Mouse (Mus musculus) CH12.LX (cell line): ENCODE measurements around the gene Lce1h. TPM values are rescaled to one million over a fixed set of nuclear protein-coding genes. Genes with fewer than 3 reads are reported as not detected.

ENCODE experiments used
- DNase-seq: peaks from one replicate; pipeline ENCODE4 v3.0.0-alpha.2; 2013; ENCODE audit errors: extremely low read depth
- H3K27ac ChIP-seq: 2 replicates; pipeline ENCODE4 v1.5.1; 2012; ENCODE audit warnings: low read depth, mild to moderate bottlenecking, control low read depth, moderate library complexity; ENCODE audit not compliant: insufficient read depth
- H3K27me3 ChIP-seq: replicated peaks from 2 replicates; pipeline ENCODE3; 2012; ENCODE audit warnings: inconsistent platforms
- H3K36me3 ChIP-seq, 2 experiments: replicated peaks in 1 of 2; 2 replicates each; pipeline versions ENCODE3 to v1.6.1; 2012; ENCODE audit warnings: inconsistent platforms in 1 of 2, low read length in 1 of 2, mild to moderate bottlenecking in 1 of 2, mixed read lengths in 1 of 2, moderate library complexity in 1 of 2; ENCODE audit not compliant: control insufficient read depth in 1 of 2, insufficient read depth in 1 of 2
- H3K4me1 ChIP-seq, 2 experiments: 2 replicates each; pipeline ENCODE4 v1.6.1; 2012; ENCODE audit warnings: inconsistent platforms in 1 of 2, moderate library complexity in 1 of 2; ENCODE audit not compliant: insufficient read depth in 2 of 2, control insufficient read depth in 1 of 2
- H3K4me2 ChIP-seq: 2 replicates; pipeline ENCODE4 v1.6.1; 2012; ENCODE audit warnings: low read depth, mild to moderate bottlenecking, control low read depth; ENCODE audit not compliant: poor library complexity, insufficient read depth, severe bottlenecking
- H3K4me3 ChIP-seq, 3 experiments: fragments of 150-350 bp in 1 of 3; sonication (generic) in 1 of 3; replicated peaks in 1 of 3; 2 replicates each; pipeline versions ENCODE3 to v1.5.1; 2011 to 2012; ENCODE audit warnings: low read depth in 2 of 3, low read length in 2 of 3, mild to moderate bottlenecking in 2 of 3, moderate library complexity in 2 of 3, control low read depth in 1 of 3, improper control_type of control experiment in 1 of 3, inconsistent platforms in 1 of 3, mixed read lengths in 1 of 3; ENCODE audit not compliant: poor library complexity in 1 of 3
- H3K79me2 ChIP-seq: replicated peaks from 2 replicates; pipeline ENCODE4 v1.6.1; 2012; ENCODE audit warnings: mild to moderate bottlenecking, moderate library complexity; ENCODE audit not compliant: control insufficient read depth, poor library complexity, insufficient read depth, severe bottlenecking; ENCODE audit errors: extremely low read depth
- H3K9ac ChIP-seq: 2 replicates; pipeline ENCODE4 v1.6.1; 2012; ENCODE audit warnings: low read depth, mild to moderate bottlenecking, control low read depth, moderate library complexity; ENCODE audit not compliant: insufficient read depth
- H3K9me3 ChIP-seq: replicated peaks from 2 replicates; pipeline ENCODE3; 2012; ENCODE audit warnings: low read length, inconsistent platforms, mixed read lengths
- BHLHE40 ChIP-seq: IDR thresholded peaks from 2 replicates; pipeline ENCODE4 v1.6.1; 2011; ENCODE audit warnings: mild to moderate bottlenecking, low read depth, low read length, improper control_type of control experiment
- CTCF ChIP-seq, 2 experiments: IDR thresholded peaks in 1 of 2; conservative IDR thresholded peaks in 1 of 2; 2 replicates each; pipeline ENCODE4 v1.5.1; 2011 to 2012; ENCODE audit warnings: low read depth in 2 of 2, low read length in 2 of 2, improper control_type of control experiment in 1 of 2, inconsistent platforms in 1 of 2, mild to moderate bottlenecking in 1 of 2, moderate library complexity in 1 of 2
- HCFC1 ChIP-seq: IDR thresholded peaks from 2 replicates; pipeline ENCODE4 v1.6.1; 2012; ENCODE audit warnings: low read depth, mild to moderate bottlenecking, inconsistent platforms, low read length, improper control_type of control experiment
- MXI1 ChIP-seq: IDR thresholded peaks from 2 replicates; pipeline ENCODE4 v1.6.1; 2011; ENCODE audit warnings: mild to moderate bottlenecking, low read depth, low read length, improper control_type of control experiment
- POLR2A ChIP-seq: IDR thresholded peaks from 2 replicates; pipeline ENCODE4 v1.6.1; 2011; ENCODE audit warnings: low read depth, mild to moderate bottlenecking, improper control_type of control experiment, low read length
- RAD21 ChIP-seq: IDR thresholded peaks from 2 replicates; pipeline ENCODE4 v1.6.1; 2011; ENCODE audit warnings: low read depth, mild to moderate bottlenecking, low read length, improper control_type of control experiment, moderate library complexity
- SIN3A ChIP-seq: IDR thresholded peaks from 2 replicates; pipeline ENCODE4 v1.6.1; 2012; ENCODE audit warnings: low read length, improper control_type of control experiment, inconsistent platforms
- SMC3 ChIP-seq: IDR thresholded peaks from 2 replicates; pipeline ENCODE4 v1.6.1; 2011; ENCODE audit warnings: low read depth, low read length, improper control_type of control experiment
- TBP ChIP-seq: conservative IDR thresholded peaks from 2 replicates; pipeline ENCODE4 v1.6.1; 2011; ENCODE audit warnings: low read depth, low read length, improper control_type of control experiment
- UBTF ChIP-seq: IDR thresholded peaks from 2 replicates; pipeline ENCODE4 v1.6.1; 2012; ENCODE audit warnings: low read depth, mild to moderate bottlenecking, inconsistent platforms, low read length, improper control_type of control experiment, moderate library complexity
- dilution Hi-C: fragments of 300-500 bp; cut with MboI; formaldehyde crosslinking; loops from 2 replicates; pipeline ENCODE4 v1.14.3; 2020; ENCODE audit warnings: low sequenced_read_pairs; ENCODE audit not compliant: extremely low pct_unique_long_range_greater_than_20kb, extremely low pct_ligation_motif_present
- in situ Hi-C: fragments of 300-500 bp; cut with MboI; formaldehyde crosslinking; loops from 3 replicates; pipeline ENCODE4 v1.14.3; 2019; ENCODE audit warnings: low sequenced_read_pairs, low pct_ligation_motif_present, low pct_unique_long_range_greater_than_20kb, mixed read lengths
- polyA plus RNA-seq: library from polyadenylated mRNA; unstranded; fragments of >175 nt; gene quantifications from 2 replicates; pipeline ENCODE4 v1.2.1, GENCODE M21; 2012; ENCODE audit warnings: low read depth; ENCODE audit not compliant: insufficient read length
- total RNA-seq, 2 experiments: library from RNA; depleted of rRNA; stranded (reverse); fragments of 300-350 nt in 1 of 2; fragments of >200 nt in 1 of 2; gene quantifications; 2 replicates each; pipeline ENCODE4 v1.2.3; 2012 to 2014

The Lce1h gene
- total and polyA plus RNA-seq, 3 experiments = not detected

DNA sequence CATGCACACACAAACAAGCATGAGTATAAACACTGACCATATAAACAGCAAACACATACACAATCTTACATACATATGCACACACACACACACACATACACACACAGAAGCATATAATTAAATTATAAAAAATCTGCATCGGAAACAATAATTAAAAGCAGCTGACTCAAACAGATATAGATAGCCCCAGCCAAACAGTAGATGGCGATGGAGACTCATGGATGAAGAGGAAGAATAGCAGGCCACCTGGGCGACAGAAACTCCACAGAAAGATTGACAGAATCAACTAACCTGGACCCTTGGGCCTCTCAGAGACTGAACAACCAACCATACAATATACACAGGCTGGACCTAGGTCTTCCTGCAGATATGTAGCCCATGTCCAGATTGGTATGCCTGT, 11.7 kb downstream of the Lce1h start:
- H3K4me2 ChIP-seq = no peak overlapping the region
- no peak overlapping the region for H3K9ac ChIP-seq
- H3K36me3 ChIP-seq = no peaks in the 10 kb centered on the region
- H3K79me2 ChIP-seq = no peaks in the 10 kb centered on the region; the same call in 1 of the 2 replicates
- H3K9me3 ChIP-seq = no peaks in the 10 kb centered on the region
- in situ Hi-C loops = no loop called here
- no peak overlapping the region for H3K27ac ChIP-seq
- no peaks in the 10 kb centered on the region for H3K4me1 ChIP-seq
- DNase-seq = peak; percentile 15
- no peak overlapping the region for H3K4me3 ChIP-seq
- no peaks in the 10 kb centered on the region for H3K27me3 ChIP-seq
- TF ChIP-seq UBTF = no peak
- peak in 1 of 2 experiments; percentile 14; a peak in 1 of 4 replicates for TF ChIP-seq CTCF (conservative IDR thresholded peaks at IDR 0.05 in 1 of 2, IDR thresholded peaks at IDR 0.05 in 1 of 2; ENCODE audit: low read depth in 2 of 2, low read length in 2 of 2)
- TF ChIP-seq SMC3 = no peak
- TF ChIP-seq RAD21 = peak; percentile 13
- dilution Hi-C loops = no loop called here

DNA sequence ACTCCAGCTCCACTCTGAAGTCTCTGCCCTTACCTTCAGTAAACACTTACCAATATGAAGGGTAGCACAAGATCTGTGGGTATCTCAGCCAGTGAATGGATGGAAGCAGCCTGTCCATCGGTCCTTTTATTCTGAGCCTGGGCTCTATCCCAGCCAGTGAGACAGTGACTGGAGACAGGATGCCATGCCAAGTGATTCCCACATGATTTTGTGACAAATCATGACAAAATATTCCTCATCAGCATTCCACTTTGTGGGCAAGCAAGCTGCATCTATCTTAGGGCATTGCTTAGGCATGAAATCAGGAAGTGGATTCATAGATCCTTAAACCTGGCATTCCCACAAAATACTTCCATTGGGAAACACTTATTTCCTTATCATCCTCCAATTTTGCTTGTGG, 12.6 kb downstream of the Lce1h start, which contains the start of gene Lce1g:
Gene Lce1g, minus strand, starts transcription at position 101 of the 400 bp plus-strand sequence.
- Histone ChIP-seq H3K9ac (no peak within 1 kb of the TSS), H3K36me3 (no peaks in the 10 kb centered on the region), H3K27me3 (no peaks in the 10 kb centered on the region), H3K79me2 (no peaks in the 10 kb centered on the region; the same call in 1 of the 2 replicates), H3K4me2 (no peak within 1 kb of the TSS), H3K27ac (no peak within 1 kb of the TSS), H3K9me3 (no peaks in the 10 kb centered on the region), H3K4me1 (no peaks in the 10 kb centered on the region), H3K4me3 (no peak within 1 kb of the TSS)
- no peak for TF ChIP-seq TBP
- dilution Hi-C loops (no loop called here), in situ Hi-C loops (no loop called here)
- no peak for DNase-seq

DNA sequence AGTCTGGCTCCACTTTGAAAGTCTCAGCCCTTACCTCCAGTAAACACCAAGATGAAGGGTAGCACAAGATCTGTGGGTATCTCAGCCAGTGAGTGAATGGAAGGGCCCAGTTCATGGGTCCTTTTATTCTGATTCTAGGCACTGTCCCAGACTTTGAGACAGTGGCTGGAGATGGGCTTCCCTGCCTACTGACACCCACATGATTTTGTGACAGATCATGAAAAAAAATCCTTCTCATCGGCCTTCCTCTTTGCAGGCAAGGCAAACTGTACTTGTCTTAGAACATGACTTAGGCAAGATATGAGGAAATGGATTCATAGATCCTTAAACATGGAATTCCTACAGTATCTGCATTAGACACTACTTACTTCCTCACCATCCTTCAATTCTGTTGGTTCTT, 25.9 kb downstream of the Lce1h start, which contains the start of gene Gm38119:
Gene Gm38119, minus strand, starts transcription at position 101 of the 400 bp plus-strand sequence.
- in situ Hi-C loops (no loop called here), dilution Hi-C loops (no loop called here)
- no peak within 1 kb of the TSS for H3K27ac ChIP-seq
- no peaks in the 10 kb centered on the region for H3K9me3 ChIP-seq
- H3K4me3 ChIP-seq = no peak within 1 kb of the TSS
- H3K36me3 ChIP-seq = no peaks in the 10 kb centered on the region
- DNase-seq = no peak
- H3K4me2 ChIP-seq = no peak within 1 kb of the TSS
- H3K79me2 ChIP-seq = no peaks in the 10 kb centered on the region
- H3K4me1 ChIP-seq = no peaks in the 10 kb centered on the region
- TF ChIP-seq BHLHE40 (no peak), MXI1 (no peak), RAD21 (no peak), SIN3A (no peak), HCFC1 (no peak), POLR2A (no peak)
- no peak within 1 kb of the TSS for H3K9ac ChIP-seq
- H3K27me3 ChIP-seq = no peaks in the 10 kb centered on the region
